Mouse (Mus musculus): Measurements from ENCODE around the gene Slc5a10.

DNA sequence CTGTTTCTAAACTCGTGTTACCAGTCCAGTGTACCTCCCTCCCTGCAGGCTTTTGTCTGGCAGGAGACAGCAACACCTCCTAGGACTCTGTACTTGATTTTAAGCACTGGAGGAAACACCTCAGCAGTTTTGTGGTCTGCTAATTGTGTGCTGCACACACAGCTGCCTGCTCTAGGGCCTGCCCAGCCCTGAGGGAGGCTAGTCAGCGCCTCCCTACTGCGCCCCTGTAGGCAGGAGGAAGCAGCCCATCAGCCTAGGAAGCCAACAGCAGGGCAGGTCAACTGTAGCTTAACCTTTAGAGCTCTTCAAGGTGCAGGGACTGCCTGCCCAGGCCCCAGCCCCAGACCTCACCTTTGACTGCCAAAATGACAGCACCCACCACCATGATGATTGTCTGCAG is 11.7 kb downstream of the Slc5a10 start:
- TF ChIP-seq POLR2A (IDR thresholded peaks at IDR 0.05; ENCODE audit: extremely low read depth, insufficient read depth, low read length) (no peak), CTCF (IDR thresholded peaks at IDR 0.05; ENCODE audit: extremely low read depth, insufficient read depth, low read length) (no peak)
